Mouse (Mus musculus) ovary, postnatal 36 days (tissue): ENCODE data around the gene Atp1a1.

ENCODE experiments used
- DNase-seq: peaks from one replicate; pipeline ENCODE4 v3.0.0; 2022; ENCODE audit warnings: low spot score, mixed read lengths

The Atp1a1 gene

GRCm38 (mm10) chr3:101593266-101593651 is 11.2 kb downstream of the Atp1a1 start:
- DNase-seq: no peak

- no peak for DNase-seq
Measured at GRCm38 (mm10) chr3:101592281-101593265, 11.9 kb downstream of the Atp1a1 start.

DNA sequence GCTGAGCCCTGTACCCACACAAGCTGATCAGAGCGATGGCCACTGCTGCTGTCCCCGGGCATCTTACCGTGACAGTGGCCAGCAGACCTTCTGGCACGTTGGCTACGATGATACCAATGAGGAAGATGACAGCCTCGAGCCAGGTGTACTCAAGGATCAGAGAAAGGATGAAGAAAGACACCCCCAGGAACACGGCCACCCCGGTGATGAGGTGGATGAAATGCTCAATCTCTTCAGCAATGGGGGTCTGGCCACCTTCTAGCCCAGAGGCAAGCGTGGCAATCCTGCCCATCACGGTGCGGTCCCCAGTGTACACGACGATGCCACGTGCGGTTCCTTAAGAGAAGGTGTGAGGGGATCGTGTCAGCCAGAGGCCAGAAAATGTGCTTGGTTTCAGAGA is 14.1 kb downstream of the Atp1a1 start:
- no peak for DNase-seq

GRCm38 (mm10) chr3:101588299-101588698 is 16.2 kb downstream of the Atp1a1 start:
- DNase-seq: no peak

DNA sequence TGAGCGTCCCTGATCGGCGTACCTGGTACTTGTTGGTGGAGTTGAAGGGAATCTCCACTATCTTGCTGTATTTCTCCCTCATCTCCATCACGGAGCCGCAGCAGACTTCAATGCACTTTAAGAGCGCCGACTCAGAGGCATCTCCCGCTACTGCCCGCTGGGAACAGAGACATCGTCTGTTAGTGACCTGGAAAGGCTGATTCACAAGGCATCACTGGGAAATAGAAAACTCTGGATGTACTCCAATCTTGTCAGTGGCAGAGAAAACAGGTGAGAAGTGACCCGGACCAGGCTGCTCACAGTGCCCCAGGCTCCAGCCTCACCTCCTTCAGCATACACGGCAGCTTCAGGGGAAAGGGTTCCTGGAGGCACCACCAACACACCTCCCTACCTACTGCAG is 17.7 kb downstream of the Atp1a1 start:
- no peak for DNase-seq

DNA sequence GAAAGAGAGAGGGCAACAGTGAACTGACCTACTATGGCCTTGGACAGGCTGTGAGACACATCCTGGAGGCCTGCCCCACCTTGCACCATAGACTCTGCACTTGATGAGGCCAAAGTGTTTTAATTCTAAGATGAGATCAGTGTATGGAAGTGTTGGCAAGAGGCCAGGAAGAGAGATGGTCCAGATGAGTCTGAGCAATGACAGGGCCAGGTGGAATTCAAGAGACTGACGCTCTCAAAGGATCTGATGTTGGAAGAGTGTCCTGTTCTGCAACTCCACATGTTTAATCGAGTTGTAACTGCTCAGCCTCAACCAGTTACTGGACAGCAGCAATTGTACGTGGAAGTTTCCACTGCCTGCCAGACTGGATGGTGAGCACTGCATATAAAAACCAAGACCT is 26.4 kb downstream of the Atp1a1 start:
- no peak for DNase-seq

DNA sequence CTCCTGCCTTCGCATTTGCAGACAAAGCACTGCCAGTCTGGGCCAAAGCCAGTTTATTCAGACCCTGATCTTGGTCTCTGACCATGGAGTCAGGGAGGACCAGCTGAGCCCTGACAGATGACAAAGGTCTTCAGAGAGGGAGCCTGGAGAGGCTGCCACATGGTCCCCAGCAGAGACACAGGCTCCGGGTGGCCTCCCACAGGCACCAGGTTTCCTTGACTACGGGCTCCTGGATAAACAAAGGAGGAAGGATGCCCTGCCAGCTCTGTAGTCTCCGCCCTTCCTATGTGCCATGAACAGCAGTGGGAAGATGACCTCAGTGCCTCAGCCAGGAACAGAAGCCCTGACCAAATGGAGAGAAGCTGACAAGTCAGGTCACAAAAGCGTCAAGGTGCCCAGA is 27.1 kb downstream of the Atp1a1 start:
- DNase-seq: no peak

DNA sequence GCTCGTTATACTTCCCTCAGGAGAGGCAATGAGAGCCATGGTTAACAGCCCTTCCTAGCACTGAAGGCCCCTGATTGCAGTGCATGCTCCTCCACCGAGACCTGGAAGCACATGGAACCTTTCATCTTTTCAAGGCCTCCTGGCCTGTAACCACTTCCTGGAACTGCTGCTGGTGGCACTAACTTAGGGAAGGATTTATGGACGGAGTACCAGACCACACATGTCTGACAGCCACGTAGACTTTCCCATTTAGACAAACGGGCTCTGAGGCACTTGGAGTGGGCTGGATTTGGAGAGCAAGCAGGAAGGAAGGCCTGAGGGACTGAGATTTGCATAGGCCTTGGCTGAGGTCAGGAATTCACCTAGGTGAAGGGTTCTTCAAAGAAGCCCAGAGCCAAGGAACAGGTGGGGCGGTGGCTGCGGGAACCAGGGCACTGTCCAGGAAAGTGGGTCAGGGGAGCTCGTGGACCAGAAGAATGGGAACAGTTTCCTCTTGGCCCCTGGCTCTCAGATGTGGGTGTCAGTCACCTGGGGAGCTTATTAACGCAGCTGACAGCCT is 28.9 kb downstream of the Atp1a1 start:
- DNase-seq: no peak

GRCm38 (mm10) chr3:101574463-101575193 is 29.9 kb downstream of the Atp1a1 start:
- DNase-seq: no peak

GRCm38 (mm10) chr3:101572991-101573390 is 31.5 kb downstream of the Atp1a1 start:
- DNase-seq: no peak

DNA sequence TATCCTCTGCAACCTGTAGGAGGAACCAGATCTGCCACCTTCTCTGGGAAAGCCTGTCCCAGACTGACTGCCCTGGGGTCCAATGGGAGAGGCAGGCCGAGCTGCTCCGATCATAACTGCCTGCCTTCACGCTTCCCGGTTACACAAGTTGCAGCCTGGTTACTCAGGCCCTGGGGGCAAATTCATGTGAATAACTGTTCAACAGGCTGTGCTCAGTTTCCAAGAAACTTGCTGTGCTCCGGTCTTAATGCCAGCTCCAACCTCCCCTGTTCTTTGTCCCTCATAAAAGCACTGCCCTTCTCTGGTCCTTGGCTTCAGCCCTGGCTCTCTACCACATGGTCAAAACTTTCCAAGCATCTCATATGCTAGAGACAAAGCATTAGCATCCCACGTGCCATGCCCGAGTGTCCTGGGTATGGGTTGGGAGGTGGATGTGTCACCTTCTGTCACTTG is 32.3 kb downstream of the Atp1a1 start:
- no peak for DNase-seq

DNA sequence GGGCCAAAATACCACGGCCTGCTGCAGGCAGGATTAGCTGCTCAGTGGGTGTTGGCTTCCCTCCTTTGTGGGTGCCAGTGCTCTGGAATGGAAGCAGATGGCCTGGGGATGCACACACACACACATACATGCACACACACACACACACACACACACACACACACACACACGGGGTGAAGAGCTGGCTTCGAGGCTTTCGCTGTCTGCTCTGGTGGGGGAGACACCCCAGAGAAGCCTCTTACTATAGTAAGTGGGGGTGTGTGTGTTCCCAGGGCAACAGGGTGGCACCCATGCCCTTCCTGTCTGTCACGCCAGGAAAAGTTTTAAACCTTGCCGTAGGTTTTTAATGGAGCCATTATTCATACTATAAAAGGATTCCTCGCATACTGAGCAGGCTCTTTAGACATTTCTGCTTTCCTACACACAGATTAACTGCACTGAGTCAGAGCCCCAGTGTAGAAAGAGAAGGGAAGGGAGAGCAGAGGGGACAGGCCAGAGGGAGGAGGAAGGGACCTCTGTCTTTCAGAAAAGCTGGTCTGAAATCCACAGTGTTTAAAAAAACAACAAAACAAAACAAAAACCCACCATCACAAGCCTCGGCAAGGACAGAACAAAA is 32.9 kb downstream of the Atp1a1 start:
- DNase-seq: no peak

GRCm38 (mm10) chr3:101570747-101571514 is 33.6 kb downstream of the Atp1a1 start:
- DNase-seq: no peak

DNA sequence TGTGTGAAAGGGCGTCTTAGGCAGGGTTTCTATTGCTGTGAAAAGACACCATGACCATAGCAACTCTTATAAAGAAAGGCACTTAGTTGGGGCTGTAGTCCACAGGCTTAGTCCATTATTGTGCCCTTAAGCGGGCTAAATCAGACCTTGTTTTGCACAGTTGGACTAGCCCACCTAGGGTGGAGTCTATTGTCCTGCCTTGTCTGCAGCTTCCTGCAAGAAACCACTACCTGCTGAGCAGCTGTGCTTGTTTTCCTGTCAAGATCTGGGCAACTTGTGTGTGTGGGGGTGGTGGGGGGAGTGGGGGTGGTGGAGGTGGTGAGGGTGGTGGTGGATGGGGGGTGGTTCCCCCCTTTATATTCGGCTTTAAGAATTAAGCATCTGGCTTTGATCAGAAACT is 34.2 kb downstream of the Atp1a1 start:
- DNase-seq: no peak

- DNase-seq: no peak
Measured at GRCm38 (mm10) chr3:101568627-101569026, 35.9 kb downstream of the Atp1a1 start.

GRCm38 (mm10) chr3:101564011-101564410 is 40.5 kb downstream of the Atp1a1 start:
- no peak for DNase-seq

DNA sequence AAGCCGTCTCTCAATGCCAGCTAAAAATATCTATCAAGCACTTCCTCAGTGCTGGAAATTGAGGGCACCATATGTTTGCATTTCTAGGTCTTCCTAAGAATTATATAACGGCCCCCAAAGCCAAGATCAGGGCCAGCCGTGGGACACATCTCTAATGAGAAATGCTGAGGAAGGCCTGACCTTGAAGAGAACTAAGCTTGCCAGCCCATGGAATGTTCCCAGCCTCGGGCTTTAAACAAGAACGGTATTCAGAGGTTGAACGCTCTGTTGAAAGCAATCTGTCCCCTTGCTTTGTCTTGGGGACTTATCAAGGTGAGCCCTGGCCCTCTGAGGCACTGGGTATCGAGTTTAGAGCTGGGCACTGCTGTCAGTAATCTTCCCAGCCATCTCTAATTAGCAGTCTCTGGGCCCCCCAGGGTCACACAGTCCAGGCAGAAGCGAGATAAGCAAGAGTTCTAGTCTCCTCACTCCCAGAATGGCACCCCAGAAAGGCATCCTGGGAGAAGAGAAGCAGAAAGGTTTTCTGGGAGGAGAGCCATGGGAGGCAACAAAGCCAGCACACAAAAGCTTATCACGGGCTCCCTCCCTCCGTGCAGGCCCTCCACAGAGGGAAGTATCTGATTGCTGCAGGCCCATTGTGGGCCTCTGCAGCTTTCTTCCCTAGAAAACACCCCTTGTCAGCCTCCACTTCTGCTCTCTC is 41.8 kb downstream of the Atp1a1 start:
- DNase-seq: no peak

DNA sequence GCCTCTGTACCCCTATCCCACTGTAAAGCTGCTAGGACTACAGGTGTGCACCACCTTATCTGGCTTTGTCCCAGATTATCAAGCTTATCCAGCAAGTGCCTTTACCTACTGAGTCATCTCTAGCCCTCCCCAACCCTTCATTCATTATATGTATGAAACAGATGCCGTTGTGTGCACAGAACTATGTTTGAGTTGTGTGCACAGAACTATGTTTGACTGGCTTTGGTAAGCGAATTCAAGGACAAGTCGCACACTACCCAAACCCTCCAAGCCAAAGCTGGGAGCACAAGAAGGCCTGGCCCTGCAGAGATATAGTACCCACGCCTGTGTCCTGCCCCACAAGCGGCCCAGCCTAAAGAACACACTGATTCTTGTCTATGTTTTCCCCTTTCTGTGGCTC is 42.5 kb downstream of the Atp1a1 start:
- no peak for DNase-seq

GRCm38 (mm10) chr3:101560841-101561522 is 43.5 kb downstream of the Atp1a1 start:
- no peak for DNase-seq

DNA sequence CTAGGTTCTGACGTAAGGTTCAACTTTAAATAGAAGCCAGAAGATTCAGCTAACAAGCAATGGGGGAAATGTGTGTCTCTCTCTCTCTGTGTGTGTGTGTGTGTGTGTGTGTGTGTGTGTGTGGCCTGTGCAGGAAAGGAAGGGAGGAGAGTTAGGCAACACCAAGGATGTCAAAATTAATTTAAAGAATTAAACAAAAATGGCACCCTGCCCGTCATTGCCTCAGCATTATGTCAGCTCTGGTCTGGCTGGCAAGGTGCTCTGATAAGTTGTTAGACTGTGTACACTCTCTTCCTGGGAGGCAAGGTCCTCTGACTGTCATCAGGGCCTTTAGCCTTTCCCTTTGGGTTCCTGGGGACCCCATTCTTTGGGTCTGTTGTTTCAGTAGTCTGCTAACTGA is 47.8 kb downstream of the Atp1a1 start:
- no peak for DNase-seq
